Mouse (Mus musculus): ENCODE data around the gene Clec2g. TPM values are rescaled to one million over a fixed set of nuclear protein-coding genes. Genes with fewer than 3 reads are reported as not detected.
"Not testable (repeated sequence)": the region's sequence is repeated elsewhere in the genome, so short reads cannot be mapped to it uniquely, and the experiment has no call there.

Clec2g gene
- total RNA-seq, 2 experiments from 2014 or later = 0.39 TPM; not detected in 1

- not testable (repeated sequence) for DNase-seq (ENCODE audit: extremely low spot score in 1 of 2, low spot score in 1 of 2)
These were observed 36.6 kb downstream of the Clec2g start for GRCm38 (mm10) chr6:128970508-128971393.

- no peak for DNase-seq (ENCODE audit: extremely low spot score in 1 of 2, low spot score in 1 of 2)
These were observed 37.3 kb downstream of the Clec2g start for GRCm38 (mm10) chr6:128971394-128972039.

GRCm38 (mm10) chr6:128972156-128972555, 38.0 kb downstream of the Clec2g start:
- no peak for DNase-seq (ENCODE audit: extremely low spot score in 1 of 2, low spot score in 1 of 2)

GRCm38 (mm10) chr6:128972687-128973438, 38.7 kb downstream of the Clec2g start:
- no peak for DNase-seq (ENCODE audit: extremely low spot score in 1 of 2, low spot score in 1 of 2)

- no peak for DNase-seq (ENCODE audit: extremely low spot score in 1 of 2, low spot score in 1 of 2)
These were observed 39.2 kb downstream of the Clec2g start for GRCm38 (mm10) chr6:128973439-128973697.

- not testable (repeated sequence) for DNase-seq (ENCODE audit: extremely low spot score in 1 of 2, low spot score in 1 of 2)
These were observed 40.7 kb downstream of the Clec2g start for GRCm38 (mm10) chr6:128974850-128975249.

GRCm38 (mm10) chr6:128976194-128976593, 42.0 kb downstream of the Clec2g start:
- no peak for DNase-seq (ENCODE audit: extremely low spot score in 1 of 2, low spot score in 1 of 2)

GRCm38 (mm10) chr6:128981951-128982541, 47.9 kb downstream of the Clec2g start:
- not testable (repeated sequence) for DNase-seq (ENCODE audit: extremely low spot score in 1 of 2, low spot score in 1 of 2)

GRCm38 (mm10) chr6:128992337-128992736, 58.2 kb downstream of the Clec2g start:
- DNase-seq (ENCODE audit: extremely low spot score in 1 of 2, low spot score in 1 of 2) = no peak

GRCm38 (mm10) chr6:128992753-128993152, 58.6 kb downstream of the Clec2g start:
- no peak for DNase-seq (ENCODE audit: extremely low spot score in 1 of 2, low spot score in 1 of 2)

GRCm38 (mm10) chr6:128993221-128993620, 59.0 kb downstream of the Clec2g start:
- no peak for DNase-seq (ENCODE audit: extremely low spot score in 1 of 2, low spot score in 1 of 2)

GRCm38 (mm10) chr6:128994336-128994735, 60.2 kb downstream of the Clec2g start:
- no peak for DNase-seq (ENCODE audit: extremely low spot score in 1 of 2, low spot score in 1 of 2)

- no peak for DNase-seq (ENCODE audit: extremely low spot score in 1 of 2, low spot score in 1 of 2)
These were observed 60.6 kb downstream of the Clec2g start for GRCm38 (mm10) chr6:128994742-128995141.

- DNase-seq (ENCODE audit: extremely low spot score in 1 of 2, low spot score in 1 of 2) = no peak
These were observed 61.3 kb downstream of the Clec2g start for GRCm38 (mm10) chr6:128995250-128996053.

- no peak for DNase-seq (ENCODE audit: extremely low spot score in 1 of 2, low spot score in 1 of 2)
These were observed 62.0 kb downstream of the Clec2g start for GRCm38 (mm10) chr6:128996054-128996767.

- DNase-seq (ENCODE audit: extremely low spot score in 1 of 2, low spot score in 1 of 2) = no peak
These were observed 62.7 kb downstream of the Clec2g start for GRCm38 (mm10) chr6:128996768-128997442.

GRCm38 (mm10) chr6:129001392-129001791, 67.2 kb downstream of the Clec2g start:
- DNase-seq (ENCODE audit: extremely low spot score in 1 of 2, low spot score in 1 of 2) = no peak

- no peak for DNase-seq (ENCODE audit: extremely low spot score in 1 of 2, low spot score in 1 of 2)
These were observed 74.4 kb downstream of the Clec2g start for GRCm38 (mm10) chr6:129008552-129008951.
